In the genomic region with DNA sequence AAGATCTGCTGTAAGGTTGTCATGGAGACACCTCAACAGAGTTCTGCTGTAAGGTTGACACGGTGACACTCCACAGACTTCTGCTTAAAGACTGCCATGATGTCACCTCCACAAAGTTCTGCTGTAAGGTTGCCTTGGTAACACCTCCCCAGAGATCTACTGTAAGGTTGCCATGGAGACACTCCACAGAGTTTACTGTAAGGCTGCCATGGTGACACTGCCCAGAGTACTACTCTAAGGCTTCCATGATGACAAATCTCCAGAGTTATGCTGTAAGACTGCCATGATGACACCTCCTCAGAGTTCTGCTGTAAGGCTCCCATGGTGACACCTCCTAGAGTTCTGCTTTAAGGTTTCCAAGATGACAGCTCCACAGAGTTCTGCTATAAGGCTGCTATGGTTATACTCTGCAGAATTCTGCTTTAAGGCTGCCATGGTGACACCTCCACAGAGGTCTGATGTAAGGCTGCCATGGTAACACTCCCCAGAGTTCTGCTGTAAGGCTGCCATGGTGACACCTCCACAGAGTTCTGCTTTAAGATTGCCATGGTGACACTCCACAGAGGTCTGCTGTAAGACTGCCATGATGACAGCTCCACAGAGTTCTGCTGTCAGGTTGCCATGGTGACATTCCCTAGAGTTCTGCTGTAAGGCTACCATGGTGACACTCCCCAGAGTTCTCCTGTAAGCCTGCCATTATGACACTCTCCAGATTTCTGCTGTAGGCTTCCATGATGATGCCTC, we compare ENCODE assay signal across 9 mouse cellular contexts.
DNase-seq lines count a peak whose midpoint lies in the region; ATAC-seq and TF ChIP-seq lines count a peak whose summit lies in the region.
"Had no signal": no experiment of that assay in that cellular context is flagged by ENCODE, and none has a peak within 500 bp of the region (broad histone marks: within the 10 kb centered on the region; RNA-seq: fewer than 3 reads in every experiment).

No protein-coding gene starts in this region.

- no peak overlapping the region for H3K27ac ChIP-seq in lung, embryonic 14.5 days (ENCODE audit: low read depth)
- H3K27ac ChIP-seq in forebrain, embryonic 15.5 days (replicated peaks): no peak overlapping the region
- H3K27ac ChIP-seq in limb, embryonic 13.5 days: no peak overlapping the region

- no peaks in the 10 kb centered on the region for H3K4me1 ChIP-seq in lung, embryonic 14.5 days (ENCODE audit: insufficient read depth)
- H3K4me1 ChIP-seq in forebrain, embryonic 15.5 days: no peaks in the 10 kb centered on the region
- no peaks in the 10 kb centered on the region for H3K4me1 ChIP-seq in limb, embryonic 13.5 days

- no peak overlapping the region for H3K4me3 ChIP-seq in lung, embryonic 14.5 days (ENCODE audit: low read depth, low read length)
- H3K4me3 ChIP-seq in forebrain, embryonic 15.5 days: no peak overlapping the region
- H3K4me3 ChIP-seq in limb, embryonic 13.5 days: no peak overlapping the region

- no peaks in the 10 kb centered on the region for H3K9me3 ChIP-seq in lung, embryonic 14.5 days (ENCODE audit: low read depth, low read length)
- no peaks in the 10 kb centered on the region for H3K9me3 ChIP-seq in forebrain, embryonic 15.5 days
- no peaks in the 10 kb centered on the region for H3K9me3 ChIP-seq in limb, embryonic 13.5 days

- H3K4me2 ChIP-seq in lung, embryonic 14.5 days: no peak overlapping the region
- no peak overlapping the region for H3K4me2 ChIP-seq in forebrain, embryonic 15.5 days (replicated peaks)
- H3K4me2 ChIP-seq in limb, embryonic 13.5 days (replicated peaks): no peak overlapping the region

- no peak overlapping the region for H3K9ac ChIP-seq in lung, embryonic 14.5 days
- H3K9ac ChIP-seq in forebrain, embryonic 15.5 days (replicated peaks): no peak overlapping the region
- H3K9ac ChIP-seq in limb, embryonic 13.5 days: no peak overlapping the region

- TF ChIP-seq CTCF in lung, embryonic 14.5 days (IDR thresholded peaks at IDR 0.05; ENCODE audit: low read depth): no peak

- peak; percentile 5 for DNase-seq in lung, embryonic 14.5 days
- DNase-seq in lung, postnatal 14 days: no peak
- DNase-seq in gastrocnemius, adult 8-10 months (ENCODE audit: low spot score in 2 of 2): no peak
- DNase-seq in kidney, postnatal 4 days: no peak
- DNase-seq: adrenal gland, postnatal 25 days; gastrocnemius, postnatal 36 days had no signal

- H3K36me3 ChIP-seq in lung, embryonic 14.5 days (ENCODE audit: insufficient read depth): no peaks in the 10 kb centered on the region
- no peaks in the 10 kb centered on the region for H3K36me3 ChIP-seq in forebrain, embryonic 15.5 days
- H3K36me3 ChIP-seq in limb, embryonic 13.5 days: no peaks in the 10 kb centered on the region

- WGBS in lung, embryonic 14.5 days: 79% methylated on average over 1 of the region's 1 CpGs
- WGBS in forebrain, embryonic 15.5 days: 85% methylated on average over 1 of the region's 1 CpGs
- 95% methylated on average over 1 of the region's 1 CpGs for WGBS in limb, embryonic 13.5 days

- H3K27me3 ChIP-seq in lung, embryonic 14.5 days (ENCODE audit: insufficient read depth, low read length): no peaks in the 10 kb centered on the region
- H3K27me3 ChIP-seq in forebrain, embryonic 15.5 days: no peaks in the 10 kb centered on the region
- no peaks in the 10 kb centered on the region for H3K27me3 ChIP-seq in limb, embryonic 13.5 days

- ATAC-seq in lung, embryonic 14.5 days (ENCODE audit: insufficient read depth): peak; percentile 22; the same call in 1 of the 2 replicates
- peak; percentile 71 for ATAC-seq in forebrain, embryonic 15.5 days (replicated peaks)
- ATAC-seq in limb, embryonic 13.5 days (ENCODE audit: low FRiP score, low read depth): 0 out of 2 replicates have a peak, but pooled peaks have one; percentile 17
- peak; percentile 39 for ATAC-seq in neutrophil, adult 5-6 weeks (ENCODE audit: extremely low read depth, insufficient number of reproducible peaks, low FRiP score, poor library complexity, severe bottlenecking)

Comparison
In these comparisons a context has a peak if more than half of its experiments do, and no peak if none do; other contexts are left out.
1. ATAC-seq: peak in every context shown above with its lines; median percentile 71 in forebrain, embryonic 15.5 days; 39 in neutrophil, adult 5-6 weeks; 22 in lung, embryonic 14.5 days; 17 in limb, embryonic 13.5 days.